Comparison of ENCODE assay signal across 8 mouse cellular contexts in genomic region chr2:26964724-26965370, GRCm38 (mm10). TPM values are rescaled to one million over a fixed set of nuclear protein-coding genes. Genes with fewer than 3 reads are reported as not detected.
DNase-seq lines count a peak whose midpoint lies in the region; ATAC-seq lines count a peak whose summit lies in the region.

No protein-coding gene starts in this region.

- peaks cover 34% of the 10 kb centered on the region for H3K4me1 ChIP-seq in kidney, embryonic 15.5 days
- H3K4me1 ChIP-seq in brown adipose tissue, adult 24 weeks (ENCODE audit: control insufficient read depth, insufficient read depth, insufficient read length, low read length), result peaks cover 8% of the 10 kb centered on the region; the same call in 1 of the 2 replicates
- peaks cover 32% of the 10 kb centered on the region for H3K4me1 ChIP-seq in hindbrain, embryonic 12.5 days
- H3K4me1 ChIP-seq in midbrain, embryonic 12.5 days, result peaks cover 23% of the 10 kb centered on the region

- peaks cover 29% of the 10 kb centered on the region for H3K36me3 ChIP-seq in kidney, embryonic 15.5 days
- H3K36me3 ChIP-seq in hindbrain, embryonic 12.5 days, result peaks cover 22% of the 10 kb centered on the region
- peaks cover 20% of the 10 kb centered on the region for H3K36me3 ChIP-seq in midbrain, embryonic 12.5 days

- H3K9ac ChIP-seq in kidney, embryonic 15.5 days, result peak overlapping the region; percentile 92
- H3K9ac ChIP-seq in hindbrain, embryonic 12.5 days, result peak overlapping the region; percentile 83
- H3K9ac ChIP-seq in midbrain, embryonic 12.5 days (replicated peaks), result peak overlapping the region; percentile 84

- no peaks in the 10 kb centered on the region for H3K9me3 ChIP-seq in kidney, embryonic 15.5 days (replicated peaks)
- H3K9me3 ChIP-seq in hindbrain, embryonic 12.5 days (replicated peaks), result no peaks in the 10 kb centered on the region
- H3K9me3 ChIP-seq in midbrain, embryonic 12.5 days, result no peaks in the 10 kb centered on the region

- H3K4me3 ChIP-seq in kidney, embryonic 15.5 days (replicated peaks), result peak overlapping the region; percentile 93
- H3K4me3 ChIP-seq in brown adipose tissue, adult 24 weeks (ENCODE audit: insufficient read depth, low read depth, low read length), result peak overlapping the region; percentile 87
- H3K4me3 ChIP-seq in hindbrain, embryonic 12.5 days, result peak overlapping the region; percentile 75
- H3K4me3 ChIP-seq in midbrain, embryonic 12.5 days, result peak overlapping the region; percentile 82

- DNase-seq in kidney, adult 11 months, result no peak
- DNase-seq in ovary, postnatal 10 days (ENCODE audit: low spot score), result no peak
- DNase-seq in spleen, adult 18-20 months, result no peak
- no peak for DNase-seq in Muller cell, postnatal 12 days (ENCODE audit: inconsistent ontology term)

- H3K4me2 ChIP-seq in kidney, embryonic 15.5 days, result peak overlapping the region; percentile 83
- peak overlapping the region; percentile 89 for H3K4me2 ChIP-seq in hindbrain, embryonic 12.5 days (replicated peaks)
- peak overlapping the region; percentile 93 for H3K4me2 ChIP-seq in midbrain, embryonic 12.5 days (replicated peaks)

- 17% methylated on average over 14 of the region's 14 CpGs for WGBS in kidney, embryonic 15.5 days
- WGBS in hindbrain, embryonic 12.5 days, result 18% methylated on average over 14 of the region's 14 CpGs
- 15% methylated on average over 14 of the region's 14 CpGs for WGBS in midbrain, embryonic 12.5 days

- peak; percentile 12; the same call in 1 of the 2 replicates for ATAC-seq in kidney, embryonic 15.5 days (replicated peaks; ENCODE audit: low FRiP score)
- no peak; the same call in 1 of the 2 replicates for ATAC-seq in hindbrain, embryonic 12.5 days (ENCODE audit: low FRiP score)
- ATAC-seq in midbrain, embryonic 12.5 days (ENCODE audit: low FRiP score, low read depth), result no peak

- H3K27ac ChIP-seq in kidney, embryonic 15.5 days, result peak overlapping the region; percentile 100
- 0 out of 2 replicates have a peak overlapping the region, but pooled peaks have one; percentile 21 for H3K27ac ChIP-seq in brown adipose tissue, adult 24 weeks (replicated peaks; ENCODE audit: low read depth, low read length)
- H3K27ac ChIP-seq in hindbrain, embryonic 12.5 days, result peak overlapping the region; percentile 97
- peak overlapping the region; percentile 95 for H3K27ac ChIP-seq in midbrain, embryonic 12.5 days (replicated peaks)

- no peaks in the 10 kb centered on the region for H3K27me3 ChIP-seq in kidney, embryonic 15.5 days
- no peaks in the 10 kb centered on the region for H3K27me3 ChIP-seq in hindbrain, embryonic 12.5 days
- H3K27me3 ChIP-seq in midbrain, embryonic 12.5 days, result no peaks in the 10 kb centered on the region

RNA-seq across cellular contexts. Expression of gene Rexo4, which starts 0.7 kb away (rescaled TPM):
- 49.7 and 50.1 TPM in 2 replicates for polyA plus RNA-seq in kidney, embryonic 15.5 days (2015; fragmentation: Nextera tagmentation; extraction: Ambion mirVana)
- polyA plus RNA-seq in brown adipose tissue, adult 24 weeks (2012; ENCODE audit: insufficient read depth, insufficient read length, missing spikeins), result 10.4 and 13.9 TPM in 2 replicates
- polyA plus RNA-seq in hindbrain, embryonic 12.5 days (2016; fragmentation: Nextera tagmentation; extraction: Ambion mirVana), result 40.9 and 42.0 TPM in 2 replicates
- polyA plus RNA-seq in midbrain, embryonic 12.5 days (2016; fragmentation: Nextera tagmentation; extraction: Ambion mirVana), result 43.0 and 46.3 TPM in 2 replicates

RNA-seq across cellular contexts. Expression of gene Adamts13, which starts 8.4 kb away (rescaled TPM):
- 0.06 and 0.26 TPM in 2 replicates for polyA plus RNA-seq in kidney, embryonic 15.5 days (2015; fragmentation: Nextera tagmentation; extraction: Ambion mirVana)
- not detected in 2 replicates for polyA plus RNA-seq in brown adipose tissue, adult 24 weeks (2012; ENCODE audit: insufficient read depth, insufficient read length, missing spikeins)
- 0.07 TPM in 1 of 2 replicates, not detected in the other for polyA plus RNA-seq in hindbrain, embryonic 12.5 days (2016; fragmentation: Nextera tagmentation; extraction: Ambion mirVana)
- not detected in 2 replicates for polyA plus RNA-seq in midbrain, embryonic 12.5 days (2016; fragmentation: Nextera tagmentation; extraction: Ambion mirVana)

RNA-seq across cellular contexts. Expression of gene Stkld1, which starts 31.0 kb away (rescaled TPM):
- 0.08 TPM in 1 of 2 replicates, not detected in the other for polyA plus RNA-seq in kidney, embryonic 15.5 days (2015; fragmentation: Nextera tagmentation; extraction: Ambion mirVana)
- polyA plus RNA-seq in brown adipose tissue, adult 24 weeks (2012; ENCODE audit: insufficient read depth, insufficient read length, missing spikeins), result not detected in 2 replicates
- 0.17 and 0.22 TPM in 2 replicates for polyA plus RNA-seq in hindbrain, embryonic 12.5 days (2016; fragmentation: Nextera tagmentation; extraction: Ambion mirVana)
- polyA plus RNA-seq in midbrain, embryonic 12.5 days (2016; fragmentation: Nextera tagmentation; extraction: Ambion mirVana), result not detected in 2 replicates

RNA-seq across cellular contexts. Expression of gene Surf4, which starts 31.1 kb away (rescaled TPM):
- 224 and 227 TPM in 2 replicates for polyA plus RNA-seq in kidney, embryonic 15.5 days (2015; fragmentation: Nextera tagmentation; extraction: Ambion mirVana)
- 50.3 and 61.2 TPM in 2 replicates for polyA plus RNA-seq in brown adipose tissue, adult 24 weeks (2012; ENCODE audit: insufficient read depth, insufficient read length, missing spikeins)
- 154 and 156 TPM in 2 replicates for polyA plus RNA-seq in hindbrain, embryonic 12.5 days (2016; fragmentation: Nextera tagmentation; extraction: Ambion mirVana)
- polyA plus RNA-seq in midbrain, embryonic 12.5 days (2016; fragmentation: Nextera tagmentation; extraction: Ambion mirVana), result 126 and 132 TPM in 2 replicates

RNA-seq across cellular contexts. Expression of gene Cacfd1, which starts 44.9 kb away (rescaled TPM):
- 61.0 and 66.1 TPM in 2 replicates for polyA plus RNA-seq in kidney, embryonic 15.5 days (2015; fragmentation: Nextera tagmentation; extraction: Ambion mirVana)
- polyA plus RNA-seq in brown adipose tissue, adult 24 weeks (2012; ENCODE audit: insufficient read depth, insufficient read length, missing spikeins), result 16.9 and 21.4 TPM in 2 replicates
- polyA plus RNA-seq in hindbrain, embryonic 12.5 days (2016; fragmentation: Nextera tagmentation; extraction: Ambion mirVana), result 115 TPM in 2 replicates
- polyA plus RNA-seq in midbrain, embryonic 12.5 days (2016; fragmentation: Nextera tagmentation; extraction: Ambion mirVana), result 116 and 126 TPM in 2 replicates

Comparison
In these comparisons a context has a peak if more than half of its experiments do, and no peak if none do; other contexts are left out.
1. H3K27ac ChIP-seq: peak in every context shown above with its lines; median percentile 100 in kidney, embryonic 15.5 days; 97 in hindbrain, embryonic 12.5 days; 95 in midbrain, embryonic 12.5 days; 21 in brown adipose tissue, adult 24 weeks.